Mouse (Mus musculus) frontal cortex, postnatal 14 days (tissue): ENCODE measurements at regions not wholly inside any gene's neighbourhood (a gene's known extent, or its start where the extent isn't known, plus 50 kb on each side); places are given as distances from the start of the nearest gene placed in this dataset.
"Not testable (repeated sequence)": the region's sequence is repeated elsewhere in the genome, so short reads cannot be mapped to it uniquely, and the experiment has no call there.

Source experiments
- DNase-seq, 2 experiments: peaks; one replicate each; pipeline ENCODE4 v3.0.0; 2022; ENCODE audit warnings: low spot score in 2 of 2

DNA sequence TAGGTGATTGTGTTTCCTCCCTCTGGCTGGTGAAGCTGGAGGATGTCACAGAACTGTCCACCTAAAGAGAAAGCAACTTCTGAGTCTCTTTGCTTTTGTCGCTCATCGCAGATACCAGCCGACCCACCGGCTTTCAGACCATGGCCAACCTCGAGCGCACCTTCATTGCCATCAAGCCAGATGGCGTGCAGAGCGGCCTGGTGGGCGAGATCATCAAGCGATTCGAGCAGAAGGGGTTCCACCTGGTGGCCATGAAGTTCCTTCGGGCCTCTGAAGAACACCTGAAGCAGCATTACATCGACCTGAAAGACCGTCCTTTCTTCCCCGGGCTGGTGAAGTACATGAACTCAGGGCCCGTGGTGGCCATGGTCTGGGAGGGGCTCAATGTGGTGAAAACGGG, 131.7 kb downstream of the Nuak1 start:
- not testable (repeated sequence) for DNase-seq

DNA sequence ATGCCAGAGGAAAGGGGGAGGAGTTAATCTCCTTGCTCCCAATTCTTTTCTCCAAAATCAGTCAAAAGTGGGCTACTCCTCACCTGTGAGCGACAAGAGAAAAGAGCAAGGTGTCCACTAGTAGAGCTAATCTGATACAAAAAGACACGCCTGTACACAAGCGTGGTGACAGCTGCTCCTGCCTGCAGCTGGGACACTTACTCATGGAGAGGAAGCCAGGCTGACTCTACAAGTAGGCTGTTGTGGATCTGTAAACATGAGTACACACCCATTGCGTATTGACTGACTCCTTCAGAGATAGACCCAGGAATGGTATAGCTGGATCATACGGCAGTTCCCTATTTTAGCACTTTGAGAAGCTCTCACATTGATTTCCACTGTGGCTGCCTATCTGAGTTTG, 129.7 kb downstream of the Nuak1 start:
- no peak for DNase-seq

DNA sequence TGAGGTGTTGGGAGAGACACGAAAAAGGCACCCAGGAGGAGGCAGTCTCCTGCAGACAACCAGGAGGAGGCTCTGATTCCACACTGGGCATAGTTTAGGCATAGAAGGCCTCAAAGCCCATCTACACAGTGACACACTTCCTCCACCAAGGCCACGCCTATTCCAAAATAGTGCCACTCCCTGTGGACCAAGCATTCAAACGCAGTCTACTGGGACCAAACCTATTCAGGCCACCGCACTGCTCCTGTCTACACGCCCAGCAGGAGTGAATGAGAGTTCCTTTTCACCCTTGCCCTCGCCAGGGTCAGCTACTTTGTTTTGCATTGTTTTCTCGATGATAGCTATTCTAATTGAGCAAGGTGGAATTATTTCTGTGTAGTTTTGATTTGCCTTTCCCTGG, 127.7 kb downstream of the Nuak1 start:
- no peak for DNase-seq

DNA sequence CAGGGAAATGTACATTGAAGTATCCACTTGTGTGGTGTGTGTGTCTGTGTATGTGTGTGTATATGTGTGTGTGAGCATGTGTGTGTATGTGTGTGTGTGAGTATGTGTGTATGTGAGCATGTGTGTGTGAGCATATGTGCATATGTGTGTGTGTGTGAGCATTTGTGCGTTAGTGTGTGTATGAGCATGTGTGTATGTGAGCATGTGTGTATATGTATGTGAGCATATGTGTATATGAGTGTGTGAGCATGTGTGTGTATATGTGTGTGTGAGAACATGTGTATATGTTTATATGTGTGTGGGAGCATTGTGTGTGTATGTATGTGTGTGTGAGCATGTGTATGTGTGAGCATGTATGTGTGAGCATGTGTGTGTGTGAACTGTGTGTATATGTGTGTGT, 123.5 kb downstream of the Nuak1 start:
- DNase-seq, result no peak

DNA sequence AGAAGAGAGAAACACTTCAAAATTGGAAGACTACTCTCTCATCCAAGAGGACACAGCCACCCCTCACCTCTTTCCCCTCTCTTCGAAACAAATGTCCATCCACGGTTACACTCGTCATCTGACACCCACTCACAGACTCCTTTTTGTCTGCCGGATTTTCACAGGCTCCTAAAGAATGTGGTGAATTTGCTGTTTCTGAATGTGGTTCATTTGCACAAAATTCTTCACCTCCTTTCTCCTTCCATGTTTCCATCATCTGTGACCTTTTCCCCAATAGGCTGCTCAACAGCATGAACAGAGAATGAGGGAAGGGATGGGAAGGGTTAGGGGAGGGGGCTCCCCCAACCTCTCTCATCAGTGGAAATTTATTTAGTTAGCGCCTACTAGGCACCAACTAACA, 122.4 kb downstream of the Nuak1 start:
- no peak for DNase-seq
